Mouse (Mus musculus) bone marrow, adult 2 months (tissue): ENCODE data around the gene Col6a6.

Experiments
- CTCF ChIP-seq: fragments of 200-500 bp; IDR thresholded peaks from 2 replicates; pipeline ENCODE4 v1.5.1; 2011; ENCODE audit warnings: low read length, control low read depth; ENCODE audit not compliant: control insufficient read depth, insufficient read depth
- POLR2A ChIP-seq: fragments of 200-500 bp; IDR thresholded peaks from 2 replicates; pipeline ENCODE4 v1.6.1; 2011; ENCODE audit warnings: low read depth, mild to moderate bottlenecking, control low read depth, low read length, borderline replicate concordance; ENCODE audit not compliant: control insufficient read depth

- TF ChIP-seq CTCF (no peak), POLR2A (no peak)
Measured at GRCm38 (mm10) chr9:105693056-105693455, 134.9 kb downstream of the Col6a6 start.
